Mouse (Mus musculus): ENCODE results near the gene Cant1. TPM values are rescaled to one million over a fixed set of nuclear protein-coding genes. Genes with fewer than 3 reads are reported as not detected.

Gene Cant1
- polyA plus RNA-seq (2015; fragmentation: Nextera tagmentation; extraction: Ambion mirVana), result 9.9 and 10.8 TPM in 2 replicates

GRCm38 (mm10) chr11:118418834-118419504 is at the start of gene Cant1:
Gene Cant1, minus strand, starts transcription at chr11:118419086.
- Histone ChIP-seq H3K4me2 (peak within 1 kb of the TSS; percentile 85), H3K36me3 (replicated peaks) (peaks cover 16% of the 10 kb centered on the region; the same call in 1 of the 2 replicates), H3K27ac (replicated peaks) (peak within 1 kb of the TSS; percentile 83), H3K9ac (peak within 1 kb of the TSS; percentile 94), H3K4me3 (replicated peaks) (peak within 1 kb of the TSS; percentile 91), H3K4me1 (replicated peaks) (peaks cover 34% of the 10 kb centered on the region), H3K9me3 (replicated peaks) (no peaks in the 10 kb centered on the region), H3K27me3 (peaks cover 9% of the 10 kb centered on the region; the same call in 1 of the 2 replicates)
- under 1% methylated on average over 50 of the region's 50 CpGs for WGBS (ENCODE audit: insufficient replicate concordance)
- peak; percentile 95 for ATAC-seq (ENCODE audit: insufficient read depth)

DNA sequence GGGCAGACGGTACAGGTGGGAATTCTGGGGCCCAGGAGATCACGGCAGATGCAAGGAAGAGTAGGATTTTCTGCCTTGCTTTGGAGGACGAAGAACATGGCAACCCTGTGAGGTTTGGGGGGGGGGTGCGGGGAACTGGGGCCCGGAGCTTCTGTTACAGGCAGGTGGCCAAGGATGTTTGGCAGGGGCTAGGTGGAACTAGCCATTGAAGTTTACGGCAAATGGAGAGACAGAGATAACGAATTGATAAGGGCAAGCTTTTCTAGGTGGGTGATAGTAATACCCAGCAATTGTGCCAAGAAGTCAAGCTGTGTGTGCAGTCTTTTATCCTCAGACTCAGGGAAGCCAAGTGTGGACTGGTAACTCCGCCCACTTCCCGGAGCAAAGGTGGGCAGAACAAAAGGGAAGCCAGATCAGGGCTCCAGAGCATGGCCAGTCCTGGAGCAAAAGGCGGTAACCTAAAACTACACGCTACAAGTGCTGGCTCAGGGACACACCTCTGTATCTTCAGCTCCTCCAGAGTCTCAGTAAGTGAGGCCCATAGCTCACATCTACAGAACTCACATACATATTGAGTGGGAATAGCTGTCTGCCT is 48.7 kb upstream of the Cant1 start:
- peaks cover 32% of the 10 kb centered on the region for H3K4me1 ChIP-seq (replicated peaks)
- H3K27me3 ChIP-seq, result no peaks in the 10 kb centered on the region
- no peak overlapping the region for H3K27ac ChIP-seq (replicated peaks)
- no peaks in the 10 kb centered on the region for H3K36me3 ChIP-seq (replicated peaks)
- ATAC-seq (ENCODE audit: insufficient read depth), result no peak
- no peak overlapping the region for H3K4me3 ChIP-seq (replicated peaks)
- H3K9ac ChIP-seq, result no peak overlapping the region
- no peaks in the 10 kb centered on the region for H3K9me3 ChIP-seq (replicated peaks)
- no peak overlapping the region for H3K4me2 ChIP-seq
- 44% methylated on average over 11 of the region's 11 CpGs for WGBS (ENCODE audit: insufficient replicate concordance)

DNA sequence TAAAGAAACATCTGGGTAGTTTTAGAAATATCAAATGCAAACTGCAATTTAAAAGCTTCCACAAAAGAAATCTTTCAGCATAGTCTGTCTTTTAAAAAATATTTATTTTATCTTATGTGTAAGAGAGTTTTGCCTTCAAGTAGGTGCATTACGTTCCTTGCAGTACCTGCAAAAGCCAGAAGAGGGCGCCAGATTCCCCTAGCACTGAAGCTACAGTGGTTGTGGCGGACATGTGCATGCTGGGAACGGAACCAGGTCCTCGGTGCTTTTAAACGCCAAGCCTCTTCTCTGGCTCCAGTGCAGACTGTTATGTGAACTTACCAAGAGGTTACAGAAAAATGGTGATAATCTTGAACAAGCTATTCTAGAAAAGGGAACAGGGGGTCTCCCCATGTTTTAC is 41.4 kb upstream of the Cant1 start:
- Histone ChIP-seq H3K9me3 (replicated peaks) (no peaks in the 10 kb centered on the region), H3K36me3 (replicated peaks) (no peaks in the 10 kb centered on the region), H3K4me3 (replicated peaks) (no peak overlapping the region), H3K4me1 (replicated peaks) (peaks cover 3% of the 10 kb centered on the region; the same call in 1 of the 2 replicates), H3K4me2 (no peak overlapping the region), H3K9ac (no peak overlapping the region), H3K27ac (replicated peaks) (no peak overlapping the region), H3K27me3 (no peaks in the 10 kb centered on the region)
- 58% methylated on average over 6 of the region's 6 CpGs for WGBS (ENCODE audit: insufficient replicate concordance)
- no peak for ATAC-seq (ENCODE audit: insufficient read depth)

GRCm38 (mm10) chr11:118459536-118459935 is 40.6 kb upstream of the Cant1 start:
- H3K27ac ChIP-seq (replicated peaks), result no peak overlapping the region; the same call in 1 of the 2 replicates
- H3K4me2 ChIP-seq, result peak overlapping the region; percentile 13; the same call in 1 of the 2 replicates
- 46% methylated on average over 3 of the region's 4 CpGs for WGBS (ENCODE audit: insufficient replicate concordance)

GRCm38 (mm10) chr11:118459051-118459450 is 40.2 kb upstream of the Cant1 start:
- Histone ChIP-seq H3K4me1 (replicated peaks) (peaks cover 3% of the 10 kb centered on the region; the same call in 1 of the 2 replicates), H3K4me2 (peak overlapping the region; percentile 13; the same call in 1 of the 2 replicates), H3K36me3 (replicated peaks) (no peaks in the 10 kb centered on the region), H3K27ac (replicated peaks) (peak overlapping the region; percentile 45), H3K27me3 (no peaks in the 10 kb centered on the region), H3K9me3 (replicated peaks) (no peaks in the 10 kb centered on the region), H3K4me3 (replicated peaks) (no peak overlapping the region), H3K9ac (no peak overlapping the region)
- 12% methylated on average over 8 of the region's 8 CpGs for WGBS (ENCODE audit: insufficient replicate concordance)
- peak; percentile 66; the same call in 1 of the 2 replicates for ATAC-seq (ENCODE audit: insufficient read depth)

More at GRCm38 (mm10) chr11:118459536-118459935, 40.6 kb upstream of the Cant1 start:
- Histone ChIP-seq H3K4me1 (replicated peaks) (peaks cover 3% of the 10 kb centered on the region; the same call in 1 of the 2 replicates), H3K36me3 (replicated peaks) (no peaks in the 10 kb centered on the region), H3K27me3 (no peaks in the 10 kb centered on the region), H3K9ac (no peak overlapping the region), H3K4me3 (replicated peaks) (no peak overlapping the region), H3K9me3 (replicated peaks) (no peaks in the 10 kb centered on the region)
- 0 out of 2 replicates have a peak, but pooled peaks have one; percentile 7 for ATAC-seq (ENCODE audit: insufficient read depth)

- Histone ChIP-seq H3K4me3 (replicated peaks) (no peak overlapping the region), H3K36me3 (replicated peaks) (no peaks in the 10 kb centered on the region), H3K27me3 (no peaks in the 10 kb centered on the region), H3K9me3 (replicated peaks) (no peaks in the 10 kb centered on the region), H3K27ac (replicated peaks) (no peak overlapping the region), H3K4me2 (no peak overlapping the region), H3K9ac (no peak overlapping the region), H3K4me1 (replicated peaks) (peaks cover 3% of the 10 kb centered on the region; the same call in 1 of the 2 replicates)
- WGBS (ENCODE audit: insufficient replicate concordance), result 59% methylated on average over 11 of the region's 11 CpGs
- ATAC-seq (ENCODE audit: insufficient read depth), result 0 out of 2 replicates have a peak, but pooled peaks have one; percentile 8
These were observed 38.1 kb upstream of the Cant1 start for GRCm38 (mm10) chr11:118456937-118457336.

GRCm38 (mm10) chr11:118455788-118456187 is 36.9 kb upstream of the Cant1 start:
- H3K27ac ChIP-seq (replicated peaks), result no peak overlapping the region
- H3K27me3 ChIP-seq, result no peaks in the 10 kb centered on the region
- peaks cover 3% of the 10 kb centered on the region; the same call in 1 of the 2 replicates for H3K4me1 ChIP-seq (replicated peaks)
- no peaks in the 10 kb centered on the region for H3K9me3 ChIP-seq (replicated peaks)
- H3K4me2 ChIP-seq, result no peak overlapping the region
- no peak overlapping the region for H3K4me3 ChIP-seq (replicated peaks)
- H3K36me3 ChIP-seq (replicated peaks), result no peaks in the 10 kb centered on the region
- no peak overlapping the region for H3K9ac ChIP-seq
- ATAC-seq (ENCODE audit: insufficient read depth), result no peak
- WGBS (ENCODE audit: insufficient replicate concordance), result 53% methylated on average over 6 of the region's 6 CpGs

DNA sequence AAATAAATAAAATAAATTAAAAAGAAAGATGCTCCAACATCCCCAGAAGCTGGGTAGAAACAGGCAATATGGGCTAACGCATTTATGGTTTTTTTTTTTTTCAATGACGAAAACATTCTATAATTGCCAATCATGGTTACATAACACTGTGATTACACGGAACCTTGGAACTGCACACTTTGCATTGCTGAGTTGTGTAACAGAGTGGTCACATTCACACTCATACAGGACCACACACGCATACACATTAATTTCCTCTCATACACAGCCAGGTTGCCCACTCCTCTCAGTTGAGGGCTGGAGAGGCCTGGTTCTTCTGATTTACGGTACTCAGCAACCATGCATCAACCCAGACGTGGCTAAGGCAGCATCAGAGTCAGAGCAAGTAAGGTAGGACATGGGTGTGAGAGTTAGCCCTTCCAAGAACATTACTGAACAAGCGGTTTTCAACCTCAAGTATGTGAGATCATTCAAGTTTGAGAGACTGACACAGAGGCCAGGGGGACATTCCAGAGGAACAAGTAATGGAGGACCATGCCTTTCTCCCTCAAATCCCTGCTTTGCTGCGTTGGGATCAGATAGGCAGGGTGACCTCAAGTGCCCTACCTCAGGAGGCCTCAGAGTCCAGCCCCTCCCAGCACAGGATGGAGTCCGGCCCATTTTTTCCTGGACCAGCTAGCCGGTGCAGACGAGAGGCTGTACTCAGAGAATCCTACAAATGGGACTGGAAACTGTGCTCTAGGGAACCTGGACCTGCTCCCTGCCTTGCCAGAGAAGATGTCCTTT is 35.2 kb upstream of the Cant1 start:
- no peaks in the 10 kb centered on the region for H3K9me3 ChIP-seq (replicated peaks)
- H3K27ac ChIP-seq (replicated peaks), result no peak overlapping the region
- H3K36me3 ChIP-seq (replicated peaks), result no peaks in the 10 kb centered on the region
- 0 out of 2 replicates have a peak, but pooled peaks cover 3% of the 10 kb centered on the region for H3K4me1 ChIP-seq (replicated peaks)
- ATAC-seq (ENCODE audit: insufficient read depth), result no peak
- H3K9ac ChIP-seq, result no peak overlapping the region
- no peak overlapping the region for H3K4me2 ChIP-seq
- H3K27me3 ChIP-seq, result no peaks in the 10 kb centered on the region
- H3K4me3 ChIP-seq (replicated peaks), result no peak overlapping the region
- WGBS (ENCODE audit: insufficient replicate concordance), result 63% methylated on average over 11 of the region's 11 CpGs

DNA sequence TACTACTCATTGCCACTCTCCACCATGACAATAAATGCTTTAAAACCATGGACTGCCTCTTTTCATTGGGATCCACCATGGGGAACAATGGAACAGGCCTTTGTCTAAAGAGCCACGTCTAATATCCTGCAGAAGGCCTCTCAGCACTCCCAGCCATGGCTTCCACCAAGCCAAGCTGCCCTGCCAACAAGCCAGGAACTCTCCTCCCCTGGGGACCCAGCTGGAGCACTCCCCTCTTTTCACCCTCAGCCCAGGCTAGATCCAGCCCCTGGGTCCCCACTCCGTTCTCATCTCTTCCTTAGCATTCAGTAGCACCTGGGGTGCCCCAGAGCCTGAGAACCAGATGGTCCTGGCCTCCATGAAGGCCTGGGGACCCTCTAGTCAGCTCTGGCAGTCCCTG is 34.1 kb upstream of the Cant1 start:
- ATAC-seq (ENCODE audit: insufficient read depth), result no peak
- Histone ChIP-seq H3K4me2 (no peak overlapping the region), H3K36me3 (replicated peaks) (no peaks in the 10 kb centered on the region), H3K4me3 (replicated peaks) (no peak overlapping the region), H3K27me3 (no peaks in the 10 kb centered on the region), H3K9ac (no peak overlapping the region), H3K4me1 (replicated peaks) (0 out of 2 replicates have a peak, but pooled peaks cover 3% of the 10 kb centered on the region), H3K27ac (replicated peaks) (no peak overlapping the region), H3K9me3 (replicated peaks) (no peaks in the 10 kb centered on the region)
- 48% methylated on average over 2 of the region's 2 CpGs for WGBS (ENCODE audit: insufficient replicate concordance)

- WGBS (ENCODE audit: insufficient replicate concordance), result 69% methylated on average over 6 of the region's 6 CpGs
- Histone ChIP-seq H3K9ac (no peak overlapping the region), H3K4me2 (no peak overlapping the region)
These were observed 32.3 kb upstream of the Cant1 start for GRCm38 (mm10) chr11:118451211-118451610.

DNA sequence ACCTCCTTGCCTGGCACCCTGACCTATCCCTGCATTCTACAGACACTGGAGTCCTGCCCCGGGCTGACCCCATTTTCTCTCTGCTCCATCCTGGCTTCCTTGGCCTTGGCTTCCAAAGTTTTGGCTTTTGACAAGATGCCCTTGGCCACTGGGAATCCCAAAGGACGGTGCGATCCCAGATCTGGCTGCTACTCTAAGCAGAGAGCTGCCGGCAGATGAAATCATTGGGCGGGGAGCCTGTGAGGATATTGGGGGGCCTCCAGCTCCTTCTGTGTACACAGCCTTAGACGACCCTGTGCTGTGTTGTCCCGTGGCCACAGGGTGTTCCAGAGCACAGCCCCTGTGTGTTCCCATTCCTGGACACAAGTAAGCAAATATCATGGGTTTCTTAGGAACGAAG is 29.5 kb upstream of the Cant1 start:
- Histone ChIP-seq H3K27ac (replicated peaks) (no peak overlapping the region), H3K9ac (no peak overlapping the region), H3K4me1 (replicated peaks) (no peaks in the 10 kb centered on the region), H3K27me3 (peaks cover 8% of the 10 kb centered on the region; the same call in 1 of the 2 replicates), H3K4me3 (replicated peaks) (no peak overlapping the region), H3K4me2 (no peak overlapping the region), H3K9me3 (replicated peaks) (no peaks in the 10 kb centered on the region), H3K36me3 (replicated peaks) (no peaks in the 10 kb centered on the region)
- no peak for ATAC-seq (ENCODE audit: insufficient read depth)
- WGBS (ENCODE audit: insufficient replicate concordance), result 64% methylated on average over 8 of the region's 8 CpGs

More at GRCm38 (mm10) chr11:118451211-118451610, 32.3 kb upstream of the Cant1 start:
- Histone ChIP-seq H3K36me3 (replicated peaks) (no peaks in the 10 kb centered on the region), H3K27me3 (no peaks in the 10 kb centered on the region), H3K27ac (replicated peaks) (no peak overlapping the region), H3K9me3 (replicated peaks) (no peaks in the 10 kb centered on the region), H3K4me3 (replicated peaks) (no peak overlapping the region), H3K4me1 (replicated peaks) (no peaks in the 10 kb centered on the region)
- ATAC-seq (ENCODE audit: insufficient read depth), result no peak

All from liver, embryonic 15.5 days (tissue).